Mouse (Mus musculus): Measurements from ENCODE around the gene Gabbr1. TPM values are rescaled to one million over a fixed set of nuclear protein-coding genes. Genes with fewer than 3 reads are reported as not detected.

The Gabbr1 gene
- polyA plus RNA-seq, 1 experiment from 2014 or later: 15.0 TPM

- H3K27ac ChIP-seq (replicated peaks): no peak overlapping the region
Measured at GRCm38 (mm10) chr17:37078990-37079389, 33.2 kb downstream of the Gabbr1 start.

GRCm38 (mm10) chr17:37080119-37080518 is 34.4 kb downstream of the Gabbr1 start:
- Histone ChIP-seq H3K4me1 (no peaks in the 10 kb centered on the region), H3K9ac (no peak overlapping the region), H3K4me2 (replicated peaks) (no peak overlapping the region), H3K36me3 (peaks cover 18% of the 10 kb centered on the region), H3K4me3 (replicated peaks) (no peak overlapping the region), H3K27ac (replicated peaks) (no peak overlapping the region), H3K9me3 (replicated peaks) (no peaks in the 10 kb centered on the region), H3K27me3 (no peaks in the 10 kb centered on the region)
- no peak for ATAC-seq (ENCODE audit: insufficient number of reproducible peaks, low FRiP score, low TSS enrichment, low read depth)
- WGBS: 15% methylated on average over 5 of the region's 5 CpGs

More at GRCm38 (mm10) chr17:37078990-37079389, 33.2 kb downstream of the Gabbr1 start:
- no peaks in the 10 kb centered on the region for H3K27me3 ChIP-seq
- ATAC-seq (ENCODE audit: insufficient number of reproducible peaks, low FRiP score, low TSS enrichment, low read depth): no peak
- H3K4me3 ChIP-seq (replicated peaks): no peak overlapping the region
- H3K4me1 ChIP-seq: no peaks in the 10 kb centered on the region
- no peak overlapping the region for H3K9ac ChIP-seq
- WGBS: 27% methylated on average over 2 of the region's 2 CpGs
- peaks cover 26% of the 10 kb centered on the region for H3K36me3 ChIP-seq
- H3K9me3 ChIP-seq (replicated peaks): no peaks in the 10 kb centered on the region
- H3K4me2 ChIP-seq (replicated peaks): no peak overlapping the region

- Histone ChIP-seq H3K4me1 (no peaks in the 10 kb centered on the region), H3K9me3 (replicated peaks) (no peaks in the 10 kb centered on the region), H3K4me2 (replicated peaks) (no peak overlapping the region), H3K9ac (no peak overlapping the region), H3K36me3 (peaks cover 4% of the 10 kb centered on the region; the same call in 1 of the 2 replicates), H3K27ac (replicated peaks) (no peak overlapping the region), H3K27me3 (no peaks in the 10 kb centered on the region), H3K4me3 (replicated peaks) (no peak overlapping the region)
- ATAC-seq (ENCODE audit: insufficient number of reproducible peaks, low FRiP score, low TSS enrichment, low read depth): no peak
- WGBS: 89% methylated on average over 4 of the region's 4 CpGs
Measured at GRCm38 (mm10) chr17:37081659-37082058, 35.9 kb downstream of the Gabbr1 start.

- no peaks in the 10 kb centered on the region for H3K4me1 ChIP-seq
- H3K36me3 ChIP-seq: no peaks in the 10 kb centered on the region
- no peak overlapping the region for H3K9ac ChIP-seq
- H3K4me3 ChIP-seq (replicated peaks): no peak overlapping the region
- WGBS: 5% methylated on average over 8 of the region's 8 CpGs
- H3K9me3 ChIP-seq (replicated peaks): no peaks in the 10 kb centered on the region
- no peaks in the 10 kb centered on the region for H3K27me3 ChIP-seq
- peak; percentile 15; the same call in 1 of the 2 replicates for ATAC-seq (ENCODE audit: insufficient number of reproducible peaks, low FRiP score, low TSS enrichment, low read depth)
- no peak overlapping the region for H3K4me2 ChIP-seq (replicated peaks)
- no peak overlapping the region for H3K27ac ChIP-seq (replicated peaks)
Measured at GRCm38 (mm10) chr17:37083327-37083726, 37.6 kb downstream of the Gabbr1 start.

- WGBS: 60% methylated on average over 5 of the region's 5 CpGs
- H3K36me3 ChIP-seq: no peaks in the 10 kb centered on the region
- H3K4me1 ChIP-seq: no peaks in the 10 kb centered on the region
- no peak overlapping the region for H3K4me3 ChIP-seq (replicated peaks)
- no peaks in the 10 kb centered on the region for H3K27me3 ChIP-seq
- no peaks in the 10 kb centered on the region for H3K9me3 ChIP-seq (replicated peaks)
- H3K27ac ChIP-seq (replicated peaks): no peak overlapping the region
- H3K9ac ChIP-seq: no peak overlapping the region
- ATAC-seq (ENCODE audit: insufficient number of reproducible peaks, low FRiP score, low TSS enrichment, low read depth): no peak
- H3K4me2 ChIP-seq (replicated peaks): no peak overlapping the region
Measured at GRCm38 (mm10) chr17:37084632-37085031, 38.9 kb downstream of the Gabbr1 start.

- no peak overlapping the region for H3K27ac ChIP-seq (replicated peaks)
- H3K4me2 ChIP-seq (replicated peaks): no peak overlapping the region
- H3K9me3 ChIP-seq (replicated peaks): no peaks in the 10 kb centered on the region
- ATAC-seq (ENCODE audit: insufficient number of reproducible peaks, low FRiP score, low TSS enrichment, low read depth): no peak
- H3K9ac ChIP-seq: no peak overlapping the region
- H3K27me3 ChIP-seq: no peaks in the 10 kb centered on the region
- no peaks in the 10 kb centered on the region for H3K4me1 ChIP-seq
- no peak overlapping the region for H3K4me3 ChIP-seq (replicated peaks)
- WGBS: 81% methylated on average over 10 of the region's 10 CpGs
- no peaks in the 10 kb centered on the region for H3K36me3 ChIP-seq
Measured at GRCm38 (mm10) chr17:37085545-37085944, 39.8 kb downstream of the Gabbr1 start.

- Histone ChIP-seq H3K4me3 (replicated peaks) (no peak within 1 kb of the TSS), H3K4me2 (replicated peaks) (no peak within 1 kb of the TSS), H3K27me3 (no peaks in the 10 kb centered on the region), H3K36me3 (no peaks in the 10 kb centered on the region), H3K27ac (replicated peaks) (no peak within 1 kb of the TSS), H3K4me1 (no peaks in the 10 kb centered on the region), H3K9me3 (replicated peaks) (no peaks in the 10 kb centered on the region), H3K9ac (no peak within 1 kb of the TSS)
- ATAC-seq (ENCODE audit: insufficient number of reproducible peaks, low FRiP score, low TSS enrichment, low read depth): no peak
Measured at GRCm38 (mm10) chr17:37088399-37088798, 42.6 kb downstream of the Gabbr1 start, which contains the start of gene Olfr90. TSS of gene Olfr90 (minus strand) at chr17:37088499.

GRCm38 (mm10) chr17:37092198-37092597 is 46.4 kb downstream of the Gabbr1 start:
- H3K9ac ChIP-seq: no peak overlapping the region
- H3K9me3 ChIP-seq (replicated peaks): no peaks in the 10 kb centered on the region
- no peaks in the 10 kb centered on the region for H3K27me3 ChIP-seq
- no peak for ATAC-seq (ENCODE audit: insufficient number of reproducible peaks, low FRiP score, low TSS enrichment, low read depth)
- no peak overlapping the region for H3K4me3 ChIP-seq (replicated peaks)
- H3K4me1 ChIP-seq: no peaks in the 10 kb centered on the region
- H3K4me2 ChIP-seq (replicated peaks): no peak overlapping the region
- no peak overlapping the region for H3K27ac ChIP-seq (replicated peaks)
- WGBS: 60% methylated on average over 1 of the region's 1 CpGs
- no peaks in the 10 kb centered on the region for H3K36me3 ChIP-seq

- Histone ChIP-seq H3K27me3 (no peaks in the 10 kb centered on the region), H3K4me3 (replicated peaks) (no peak overlapping the region), H3K36me3 (no peaks in the 10 kb centered on the region), H3K4me1 (no peaks in the 10 kb centered on the region), H3K9ac (no peak overlapping the region), H3K27ac (replicated peaks) (no peak overlapping the region), H3K9me3 (replicated peaks) (no peaks in the 10 kb centered on the region), H3K4me2 (replicated peaks) (no peak overlapping the region)
- no peak for ATAC-seq (ENCODE audit: insufficient number of reproducible peaks, low FRiP score, low TSS enrichment, low read depth)
- 80% methylated on average over 5 of the region's 5 CpGs for WGBS
Measured at GRCm38 (mm10) chr17:37093289-37093688, 47.5 kb downstream of the Gabbr1 start.

- Histone ChIP-seq H3K27ac (replicated peaks) (no peak within 1 kb of the TSS), H3K27me3 (no peaks in the 10 kb centered on the region), H3K4me3 (replicated peaks) (no peak within 1 kb of the TSS), H3K9ac (no peak within 1 kb of the TSS), H3K9me3 (replicated peaks) (no peaks in the 10 kb centered on the region), H3K4me2 (replicated peaks) (no peak within 1 kb of the TSS), H3K36me3 (no peaks in the 10 kb centered on the region), H3K4me1 (no peaks in the 10 kb centered on the region)
- 90% methylated on average over 1 of the region's 1 CpGs for WGBS
- no peak for ATAC-seq (ENCODE audit: insufficient number of reproducible peaks, low FRiP score, low TSS enrichment, low read depth)
Measured at GRCm38 (mm10) chr17:37098178-37098577, 52.4 kb downstream of the Gabbr1 start, which contains the start of gene Olfr91. TSS of gene Olfr91 (minus strand) at chr17:37098278.

- ATAC-seq (ENCODE audit: insufficient number of reproducible peaks, low FRiP score, low TSS enrichment, low read depth): no peak
- Histone ChIP-seq H3K9me3 (replicated peaks) (no peaks in the 10 kb centered on the region), H3K4me1 (no peaks in the 10 kb centered on the region), H3K27me3 (no peaks in the 10 kb centered on the region), H3K4me3 (replicated peaks) (no peak within 1 kb of the TSS), H3K4me2 (replicated peaks) (no peak within 1 kb of the TSS), H3K27ac (replicated peaks) (no peak within 1 kb of the TSS), H3K36me3 (no peaks in the 10 kb centered on the region), H3K9ac (no peak within 1 kb of the TSS)
- WGBS: 82% methylated on average over 2 of the region's 2 CpGs
Measured at GRCm38 (mm10) chr17:37119988-37120387, 74.2 kb downstream of the Gabbr1 start, which contains the start of gene Olfr92. TSS of gene Olfr92 (minus strand) at chr17:37120088.

Data from embryonic facial prominence, embryonic 15.5 days (tissue).